Mouse (Mus musculus): ENCODE results near the gene Bola1.
"Not testable (repeated sequence)": the region's sequence is repeated elsewhere in the genome, so short reads cannot be mapped to it uniquely, and the experiment has no call there.

Bola1 gene

DNA sequence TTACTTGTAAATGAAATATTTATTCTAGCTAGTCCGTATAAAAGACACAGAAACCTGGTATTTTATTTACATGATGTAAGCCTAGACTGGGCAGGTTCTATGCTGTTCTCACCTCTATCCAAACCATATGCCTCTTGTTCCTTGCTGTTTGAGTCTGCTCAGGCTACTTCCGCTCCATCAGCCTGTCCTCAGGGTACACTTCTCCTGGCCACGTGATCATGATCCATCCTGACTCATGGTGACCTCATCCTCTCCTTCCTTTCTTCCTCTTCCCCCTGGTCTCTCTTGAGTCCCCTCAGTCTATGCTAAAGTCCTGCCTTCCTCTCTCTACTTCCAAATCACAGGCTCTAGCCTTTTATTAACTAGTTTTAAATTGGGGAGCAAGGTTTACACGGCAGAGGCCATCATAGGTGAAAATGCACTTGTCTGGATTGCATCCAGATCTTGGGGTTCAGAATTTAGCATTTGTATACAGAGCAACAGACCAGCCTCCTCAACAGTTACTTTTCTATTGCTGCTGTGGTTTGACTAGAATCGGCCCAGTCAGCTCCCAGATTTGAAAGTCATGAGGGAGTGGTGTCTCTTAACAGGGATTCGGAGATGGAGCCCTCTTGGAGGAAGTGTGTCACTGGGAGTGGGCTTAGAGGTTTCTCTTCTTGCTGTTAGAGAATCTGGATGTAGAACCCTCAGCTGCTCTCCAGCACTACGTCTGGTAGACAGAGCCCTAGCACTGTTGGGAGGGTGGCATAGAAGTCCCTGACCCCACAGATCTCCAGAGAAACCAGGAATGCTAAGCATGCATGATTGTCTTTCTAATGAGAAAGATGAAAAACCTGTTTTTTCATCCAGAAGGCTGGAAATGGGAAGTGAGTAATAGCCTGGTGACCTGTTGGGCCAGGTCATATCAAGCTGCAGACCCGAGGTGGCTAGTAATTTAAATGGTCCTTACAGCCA is 7.5 kb upstream of the Bola1 start:
- DNase-seq (ENCODE audit: low spot score) = no peak

- DNase-seq (ENCODE audit: low spot score) = no peak
Measured at GRCm38 (mm10) chr3:96225421-96225820, 5.9 kb upstream of the Bola1 start.

DNA sequence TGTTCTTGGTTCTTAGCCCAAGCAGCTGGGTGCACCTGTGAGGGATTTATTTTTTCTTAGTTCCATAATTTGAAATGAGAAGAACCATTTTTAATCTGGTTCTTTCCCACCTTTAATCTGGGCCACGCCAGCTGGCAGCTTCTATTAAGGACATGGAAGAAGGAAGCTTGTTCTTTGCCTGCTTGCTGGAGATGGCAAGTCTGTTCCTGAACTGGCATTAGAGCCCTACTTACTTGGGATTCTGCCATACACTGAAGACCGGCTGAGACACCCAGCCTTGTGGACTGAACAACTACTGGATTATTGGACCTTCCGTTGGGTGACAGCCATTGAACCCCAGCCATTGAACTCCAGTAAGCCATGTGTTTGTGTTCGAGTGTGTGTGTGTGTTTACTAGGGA is 3.3 kb upstream of the Bola1 start:
- no peak for DNase-seq (ENCODE audit: low spot score)

- no peak for DNase-seq (ENCODE audit: low spot score)
Measured at GRCm38 (mm10) chr3:96221640-96222038, 2.1 kb upstream of the Bola1 start.

DNA sequence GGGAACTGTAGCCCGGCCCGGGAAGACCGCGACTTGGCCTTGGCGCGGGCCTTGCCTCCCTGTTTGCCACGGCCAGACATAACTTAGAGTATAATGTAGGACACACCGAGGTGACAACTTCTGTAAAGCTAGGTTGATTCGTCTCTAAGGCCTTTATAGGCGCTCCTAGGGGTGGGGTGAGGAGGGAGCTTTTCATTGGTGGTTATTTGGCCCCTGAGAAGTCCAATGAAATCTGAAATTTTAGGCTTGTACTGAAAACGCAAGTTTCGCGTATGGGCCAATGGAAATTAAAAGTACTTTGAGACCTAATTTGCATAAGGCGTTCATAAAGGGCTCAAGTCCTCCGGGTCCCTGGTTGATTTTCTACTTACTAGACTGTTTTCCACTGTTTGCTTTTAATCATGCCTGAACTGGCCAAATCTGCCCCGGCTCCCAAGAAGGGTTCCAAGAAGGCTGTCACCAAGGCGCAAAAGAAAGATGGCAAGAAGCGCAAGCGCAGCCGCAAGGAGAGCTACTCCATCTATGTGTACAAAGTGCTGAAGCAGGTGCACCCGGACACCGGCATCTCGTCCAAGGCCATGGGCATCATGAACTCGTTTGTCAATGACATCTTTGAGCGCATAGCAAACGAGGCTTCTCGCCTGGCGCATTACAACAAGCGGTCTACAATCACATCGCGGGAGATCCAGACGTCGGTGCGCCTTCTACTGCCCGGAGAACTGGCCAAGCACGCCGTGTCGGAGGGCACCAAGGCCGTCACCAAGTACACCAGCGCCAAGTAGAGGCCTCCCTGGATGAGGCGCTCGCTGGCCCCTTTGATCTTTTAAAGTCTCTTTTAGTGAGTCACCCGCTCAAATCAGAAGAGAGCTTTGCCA is 1.5 kb upstream of the Bola1 start, which contains the start of the genes Hist2h2ac and Hist2h2be:
TSS of gene Hist2h2ac (minus strand) at position 116 of the 875 bp plus-strand sequence.
TSS of gene Hist2h2be (plus strand) at position 355 of the 875 bp plus-strand sequence.
- DNase-seq (ENCODE audit: low spot score) = peak; percentile 88

DNA sequence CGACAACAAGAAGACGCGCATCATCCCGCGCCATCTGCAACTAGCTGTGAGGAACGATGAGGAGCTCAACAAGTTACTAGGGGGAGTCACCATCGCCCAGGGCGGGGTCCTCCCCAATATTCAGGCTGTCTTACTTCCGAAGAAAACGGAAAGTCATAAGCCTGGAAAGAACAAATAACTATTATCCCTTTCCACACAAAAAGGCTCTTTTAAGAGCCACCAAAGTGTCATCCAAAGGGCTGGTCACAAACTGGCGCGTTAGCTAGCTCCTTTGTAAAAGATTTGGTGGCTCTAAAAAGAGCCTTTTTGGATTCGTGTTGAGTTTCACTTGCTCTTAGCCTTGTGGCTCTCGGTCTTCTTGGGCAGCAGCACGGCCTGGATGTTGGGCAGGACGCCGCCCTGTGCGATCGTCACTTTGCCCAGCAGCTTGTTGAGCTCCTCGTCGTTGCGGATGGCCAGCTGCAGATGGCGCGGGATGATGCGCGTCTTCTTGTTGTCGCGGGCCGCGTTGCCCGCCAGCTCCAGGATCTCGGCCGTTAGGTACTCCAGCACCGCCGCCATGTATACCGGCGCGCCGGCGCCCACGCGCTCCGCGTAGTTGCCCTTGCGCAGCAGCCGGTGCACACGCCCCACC is 739 bp upstream of the Bola1 start:
- DNase-seq (ENCODE audit: low spot score) = not testable (repeated sequence)

GRCm38 (mm10) chr3:96219191-96219641 is 293 bp downstream of the Bola1 start:
- DNase-seq (ENCODE audit: low spot score) = no peak

DNA sequence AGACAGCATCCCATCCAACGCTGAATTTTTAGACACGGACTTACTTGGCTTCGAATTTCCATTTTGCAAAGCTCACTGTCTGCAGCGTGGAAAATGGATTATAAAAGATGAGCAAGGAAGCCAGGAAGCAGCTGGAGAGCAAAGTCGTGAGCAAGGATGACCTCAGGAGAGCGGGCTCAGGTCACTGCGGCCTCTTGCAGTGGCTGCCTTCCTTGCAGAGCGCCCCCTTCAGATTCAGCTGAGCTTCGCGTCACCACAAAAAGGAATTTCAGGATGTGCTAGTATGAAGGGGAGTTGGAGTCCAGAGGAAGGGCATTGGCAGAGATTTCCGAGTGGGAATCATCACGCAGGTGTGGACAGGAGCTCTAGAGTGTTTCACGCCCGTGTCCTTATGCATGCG is 10.3 kb downstream of the Bola1 start:
- DNase-seq (ENCODE audit: low spot score) = no peak

- no peak for DNase-seq (ENCODE audit: low spot score)
Measured at GRCm38 (mm10) chr3:96207819-96208218, 11.7 kb downstream of the Bola1 start.

DNA sequence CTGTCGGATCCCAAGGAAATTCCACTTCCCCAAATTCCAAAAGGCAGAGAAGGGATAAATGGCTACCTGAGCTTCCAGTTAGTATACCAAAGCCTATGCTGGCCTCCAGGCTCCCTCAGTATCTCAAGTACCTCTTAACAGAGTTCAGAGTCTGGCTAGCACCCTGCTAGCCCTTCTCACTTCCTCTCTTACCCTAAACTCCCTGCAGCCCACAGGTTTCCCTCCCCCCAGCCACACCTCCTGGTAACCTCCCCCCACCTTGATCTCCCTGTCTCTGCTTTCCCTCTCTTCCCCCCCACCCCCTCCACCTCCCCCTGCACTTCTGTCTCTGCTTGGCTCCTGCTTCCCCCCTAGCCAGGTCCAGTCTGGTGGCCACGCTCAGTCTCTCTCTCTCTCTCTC is 19.8 kb downstream of the Bola1 start:
- DNase-seq (ENCODE audit: low spot score) = no peak

DNA sequence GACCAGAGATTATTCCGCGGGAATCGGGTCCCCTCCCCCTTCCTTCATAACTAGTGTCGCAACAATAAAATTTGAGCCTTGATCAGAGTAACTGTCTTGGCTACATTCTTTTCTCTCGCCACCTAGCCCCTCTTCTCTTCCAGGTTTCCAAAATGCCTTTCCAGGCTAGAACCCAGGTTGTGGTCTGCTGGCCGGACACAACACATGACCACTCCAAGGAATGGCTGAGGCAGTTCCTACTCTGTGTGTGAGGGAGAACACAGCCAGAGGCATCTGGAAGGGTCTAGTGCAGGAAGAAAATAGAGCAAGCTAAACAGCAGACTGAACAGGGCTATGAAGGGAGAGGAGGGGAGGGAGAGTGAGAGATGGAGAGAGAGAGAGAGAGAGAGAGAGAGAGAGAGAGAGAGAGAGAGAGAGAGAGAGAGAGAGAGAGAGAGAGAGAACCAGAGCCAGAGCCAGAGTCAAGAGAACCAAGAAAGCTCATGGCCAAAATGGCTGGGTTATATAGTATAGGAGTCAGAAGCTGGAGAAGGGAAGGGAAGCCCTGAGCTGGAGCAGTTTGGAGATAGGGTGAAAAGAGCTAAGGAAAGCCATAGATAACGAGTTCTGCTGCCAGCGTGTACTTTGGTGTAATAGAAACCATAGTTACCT is 20.8 kb downstream of the Bola1 start:
- not testable (repeated sequence) for DNase-seq (ENCODE audit: low spot score)

- no peak for DNase-seq (ENCODE audit: low spot score)
Measured at GRCm38 (mm10) chr3:96198181-96198580, 21.3 kb downstream of the Bola1 start.

- peak; percentile 86 for DNase-seq (ENCODE audit: low spot score)
Measured at GRCm38 (mm10) chr3:96197129-96197749, 22.3 kb downstream of the Bola1 start.

DNA sequence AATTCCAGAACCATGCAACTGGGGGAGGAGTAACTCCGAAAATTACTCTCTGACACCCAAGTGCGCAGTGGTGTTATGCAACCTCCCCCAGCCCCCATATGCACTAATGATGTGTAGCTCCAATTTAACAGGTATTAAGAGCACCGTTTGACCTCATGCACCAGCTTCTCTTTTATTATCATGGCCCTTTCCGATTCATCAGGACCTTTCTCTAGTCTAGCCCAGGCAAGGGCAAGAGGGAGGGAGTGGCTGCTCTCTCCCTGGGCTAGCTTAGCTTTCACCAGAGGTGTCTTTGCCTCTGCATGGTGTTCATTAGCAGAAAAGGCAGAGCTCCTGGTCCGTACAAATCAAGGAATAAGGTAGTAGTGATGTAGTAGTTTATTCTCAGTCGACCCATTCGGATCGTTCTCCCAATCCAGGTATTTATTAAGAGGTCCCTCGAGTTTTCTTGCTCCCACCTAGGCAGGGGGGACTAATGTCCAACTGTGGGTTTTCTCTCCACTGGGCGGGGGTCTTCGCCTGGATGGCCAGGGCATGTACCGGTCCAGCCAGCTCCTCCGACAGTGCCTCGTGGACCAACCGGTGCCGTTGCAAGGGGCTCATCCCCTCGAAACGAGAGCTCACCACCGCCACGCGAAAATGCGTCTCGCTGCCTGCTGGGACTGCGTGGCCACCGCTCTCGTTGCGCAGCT is 22.9 kb downstream of the Bola1 start:
- no peak for DNase-seq (ENCODE audit: low spot score)

- no peak for DNase-seq (ENCODE audit: low spot score)
Measured at GRCm38 (mm10) chr3:96195616-96196313, 23.7 kb downstream of the Bola1 start.

- DNase-seq (ENCODE audit: low spot score) = no peak
Measured at GRCm38 (mm10) chr3:96194966-96195365, 24.5 kb downstream of the Bola1 start.

DNA sequence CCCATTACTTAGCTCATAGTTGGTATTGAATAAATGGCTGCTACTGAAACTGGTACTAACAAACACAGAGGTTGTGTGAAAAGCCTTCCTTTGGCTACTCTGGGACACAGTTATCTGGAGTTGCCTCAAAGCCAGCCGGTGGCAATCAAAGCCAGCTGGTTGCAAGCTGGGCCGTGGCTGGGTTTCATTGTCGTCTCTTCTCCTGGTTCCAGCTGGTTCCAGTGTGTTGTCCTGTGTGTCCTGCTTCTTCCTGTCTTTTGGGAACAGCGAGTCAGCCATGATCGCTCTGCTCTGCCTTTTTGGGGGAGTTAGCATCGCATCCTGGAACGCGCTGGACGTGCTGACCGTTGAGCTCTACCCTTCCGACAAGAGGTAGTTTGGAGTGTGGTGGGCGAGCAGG is 26.5 kb downstream of the Bola1 start:
- no peak for DNase-seq (ENCODE audit: low spot score)

- DNase-seq (ENCODE audit: low spot score) = no peak
Measured at GRCm38 (mm10) chr3:96182382-96182776, 37.1 kb downstream of the Bola1 start.

DNA sequence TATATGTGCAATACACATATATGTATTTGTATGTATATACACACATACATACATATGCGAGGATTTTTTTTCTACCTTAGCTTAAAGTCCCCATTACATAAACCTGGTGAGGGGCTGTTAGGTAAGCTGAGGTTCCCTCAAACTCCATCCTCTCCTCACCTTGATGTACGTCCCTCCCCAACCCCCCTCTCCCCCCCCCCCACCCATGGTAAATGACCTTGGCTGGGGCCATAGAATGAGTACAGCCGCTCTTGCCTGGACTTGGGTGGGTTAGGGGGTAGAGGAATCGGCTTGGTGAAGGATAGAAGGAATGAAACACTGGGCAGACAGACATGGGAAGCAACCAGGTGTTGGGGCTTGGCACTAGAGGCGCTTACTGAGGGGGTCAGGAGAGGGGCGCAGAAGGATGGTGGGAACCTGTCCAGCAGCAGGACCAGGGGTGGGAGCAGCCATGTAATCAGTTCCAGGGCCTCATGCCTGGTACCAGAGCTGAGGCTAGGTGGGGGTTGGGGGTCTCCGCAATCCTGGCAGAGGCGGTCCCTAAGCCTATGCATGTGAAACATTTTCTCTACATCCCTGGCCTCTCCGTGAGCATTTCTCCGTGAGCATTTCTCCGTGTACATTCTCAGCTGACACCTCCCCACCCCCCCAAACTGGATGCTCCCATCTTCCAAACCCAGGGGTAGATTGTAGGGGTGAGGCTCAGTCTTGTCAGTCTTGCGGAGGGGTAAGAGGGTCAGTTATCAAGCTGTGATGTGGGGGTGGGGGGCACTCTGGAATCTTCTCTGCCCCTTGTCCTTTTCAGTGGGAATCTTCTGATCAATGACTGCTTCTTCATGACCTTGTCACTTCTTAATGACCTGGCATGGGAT is 37.8 kb downstream of the Bola1 start:
- DNase-seq (ENCODE audit: low spot score) = no peak
